Mouse (Mus musculus): ENCODE data around the gene Tas1r2.
A peak's percentile ranks its signal among the peaks of the same experiment; 100 is the strongest.

Gene Tas1r2

DNA sequence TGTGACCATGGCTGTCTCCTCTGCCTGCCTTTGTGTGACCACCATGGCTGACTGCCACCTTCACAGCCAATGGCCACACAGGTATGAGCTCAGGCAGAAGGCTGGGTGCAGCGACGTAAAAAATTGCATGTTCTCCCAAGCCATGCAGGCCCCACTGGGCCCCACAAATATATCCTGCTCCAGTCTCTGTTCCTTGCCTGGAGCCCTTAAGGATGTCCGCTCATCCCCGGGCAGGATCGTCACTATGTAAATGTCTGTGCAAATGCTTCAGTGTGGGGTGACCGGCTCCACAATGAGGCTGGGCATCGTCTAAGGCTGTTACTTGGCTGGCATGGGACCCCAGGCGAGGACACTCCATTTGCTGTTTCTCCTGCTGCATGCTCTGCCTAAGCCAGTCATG is at the start of gene Tas1r2:
Gene Tas1r2 (plus strand): TSS at position 301 of the 400 bp plus-strand sequence.
- no peak for DNase-seq

DNA sequence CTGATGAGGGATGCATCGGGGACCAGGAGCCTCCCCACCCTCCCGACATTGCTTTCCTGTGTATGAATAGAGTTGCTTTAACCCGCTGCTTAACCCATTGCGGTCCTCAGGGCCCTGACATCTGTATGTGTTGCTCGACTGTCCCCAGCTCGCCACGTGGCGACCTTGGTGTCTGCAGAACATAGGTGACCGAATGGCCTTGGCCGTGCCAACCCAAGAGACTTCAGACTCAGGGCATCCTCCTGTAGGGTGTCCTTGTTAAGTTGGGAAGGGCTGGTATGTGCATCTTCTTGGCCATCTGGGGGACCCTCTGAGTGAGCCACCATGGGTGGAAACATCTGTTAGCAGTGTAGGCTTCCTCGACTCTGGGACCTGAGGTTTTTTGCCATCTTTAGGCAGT is 48.1 kb upstream of the Tas1r2 start:
- DNase-seq, result no peak

DNA sequence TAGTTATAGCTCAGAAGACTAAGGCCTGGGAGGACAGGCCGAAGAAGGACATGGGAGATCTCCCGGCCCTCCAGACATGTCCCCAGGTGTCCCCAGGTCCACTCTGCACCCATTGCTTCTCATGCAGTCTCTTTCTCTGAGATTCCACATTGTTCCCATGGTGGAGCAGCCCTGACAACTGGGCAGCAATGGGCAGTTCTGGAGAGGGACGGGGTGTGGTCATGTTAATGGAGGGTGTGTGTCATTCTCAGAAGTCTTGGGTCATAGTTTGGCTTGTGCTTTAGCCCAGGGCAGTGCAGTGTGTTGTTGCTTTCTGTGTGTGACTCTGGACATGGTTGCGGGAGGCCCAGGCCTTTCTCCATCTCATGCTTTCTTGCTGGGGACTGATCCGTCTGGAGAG is 46.6 kb upstream of the Tas1r2 start:
- no peak for DNase-seq

DNA sequence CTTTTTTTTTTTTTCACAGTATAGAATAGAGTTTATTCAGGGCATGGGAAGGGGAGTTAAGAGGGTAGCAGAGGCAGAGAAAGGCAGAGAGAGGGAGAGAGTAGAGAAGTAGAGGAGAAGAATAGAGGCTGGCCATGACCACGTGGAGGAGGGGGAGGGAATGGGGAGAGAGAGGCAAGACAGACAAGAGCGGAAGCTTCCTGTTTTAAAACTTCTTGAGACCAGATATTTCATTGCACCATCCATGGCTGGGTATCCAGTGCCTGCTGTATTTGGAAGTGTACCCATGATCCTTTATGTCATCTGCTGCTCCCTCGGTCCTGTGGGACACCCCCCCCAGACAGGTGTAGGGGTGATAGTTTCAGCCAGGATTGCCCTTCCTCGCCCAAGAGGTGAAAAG is 44.4 kb upstream of the Tas1r2 start:
- no peak for DNase-seq

GRCm38 (mm10) chr4:139610954-139611353 is 42.4 kb upstream of the Tas1r2 start:
- DNase-seq, result no peak

- DNase-seq, result peak; percentile 80
These were observed 41.8 kb upstream of the Tas1r2 start for GRCm38 (mm10) chr4:139611542-139611953.

DNA sequence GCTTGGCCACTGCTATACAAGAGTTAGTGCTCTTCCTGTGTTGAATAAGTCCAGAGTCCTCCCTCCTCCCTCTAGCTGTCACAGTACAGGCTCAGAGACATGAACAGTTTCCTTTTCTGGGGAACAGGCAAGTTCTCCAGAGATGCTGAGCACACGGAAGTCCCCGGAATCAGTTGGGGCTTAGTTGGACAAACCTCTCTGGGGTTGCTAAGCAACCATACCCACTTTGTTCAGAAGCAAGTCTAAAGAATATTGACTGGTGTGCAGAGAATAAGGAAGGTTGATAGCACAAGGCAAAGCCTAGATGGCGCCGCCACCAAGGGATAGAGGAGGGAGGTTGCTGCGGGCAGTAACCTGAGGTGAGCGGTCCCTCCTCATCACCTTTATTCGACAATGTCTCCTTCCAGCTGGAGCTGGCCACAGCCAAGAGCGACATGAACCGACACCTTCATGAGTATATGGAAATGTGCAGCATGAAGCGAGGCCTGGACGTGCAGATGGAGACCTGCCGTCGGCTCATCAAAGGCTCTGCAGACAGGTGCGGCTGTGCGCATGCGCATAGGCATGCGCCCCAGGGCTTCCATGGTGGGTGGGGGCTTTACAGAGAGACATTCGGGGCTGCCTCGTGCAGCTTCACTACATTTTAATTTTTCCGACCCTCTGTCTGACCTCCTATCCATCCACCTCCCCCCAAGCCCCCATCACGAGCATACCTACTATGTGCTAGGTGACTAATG is 38.6 kb upstream of the Tas1r2 start:
- DNase-seq, result no peak

GRCm38 (mm10) chr4:139616276-139617000 is 36.9 kb upstream of the Tas1r2 start:
- peak; percentile 77 for DNase-seq

DNA sequence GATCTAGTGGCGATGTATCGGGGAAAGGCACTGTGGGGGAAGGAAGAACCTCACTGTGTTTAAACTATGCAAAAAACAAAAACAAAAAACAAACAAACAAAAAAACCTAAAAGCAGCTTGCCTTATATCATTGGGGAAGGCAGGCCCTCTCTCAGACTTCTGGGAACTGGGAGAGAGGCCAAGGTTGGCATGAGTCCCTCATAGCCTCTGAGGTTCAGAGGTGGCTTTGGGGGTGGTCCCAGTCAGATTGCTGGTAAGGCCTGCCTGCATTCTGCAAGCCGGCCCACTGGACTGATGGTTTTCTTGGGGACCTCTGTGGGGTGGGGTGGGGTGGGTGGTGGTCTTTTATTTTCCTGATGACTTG is 36.4 kb upstream of the Tas1r2 start:
- DNase-seq, result no peak

- DNase-seq, result no peak
These were observed 33.6 kb upstream of the Tas1r2 start for GRCm38 (mm10) chr4:139619765-139620164.

- peak; percentile 85 for DNase-seq
These were observed 30.7 kb upstream of the Tas1r2 start, which contains the start of gene Aldh4a1 for GRCm38 (mm10) chr4:139622373-139623282. TSS of gene Aldh4a1 (plus strand) at chr4:139622866.

DNA sequence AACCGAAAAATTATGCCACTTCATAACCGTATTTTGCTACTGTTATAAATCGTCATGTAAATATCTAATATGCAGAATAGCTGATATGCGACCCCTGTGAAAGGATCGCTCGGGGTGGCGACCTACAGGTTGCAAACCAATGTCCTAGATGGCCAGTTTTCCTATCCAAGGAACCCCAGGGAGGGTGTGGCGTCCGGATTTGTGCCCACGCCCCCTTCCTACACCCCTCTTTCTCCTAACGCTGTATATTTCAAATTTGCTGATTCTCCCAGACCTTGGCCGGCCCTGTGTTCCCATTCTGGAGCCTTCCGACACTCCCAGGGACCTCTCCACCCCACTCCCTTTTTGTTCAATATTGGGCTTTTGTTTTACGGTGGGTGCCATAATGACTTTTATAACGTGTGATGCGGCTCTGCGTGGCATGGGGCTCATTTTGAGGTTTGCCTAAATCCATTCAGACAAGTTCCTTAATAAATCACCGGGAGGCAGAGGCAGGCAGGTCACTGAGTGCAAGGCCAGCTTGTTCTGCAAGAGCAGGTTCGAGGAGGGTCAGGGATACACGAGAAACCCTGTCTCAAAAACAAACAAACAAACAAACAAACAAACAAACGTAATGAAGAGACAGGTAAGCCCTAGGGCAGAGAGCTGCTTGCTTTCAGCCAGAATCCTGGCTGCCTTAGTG is 29.8 kb upstream of the Tas1r2 start:
- DNase-seq, result no peak

- DNase-seq, result no peak
These were observed 29.2 kb upstream of the Tas1r2 start for GRCm38 (mm10) chr4:139624116-139624489.

GRCm38 (mm10) chr4:139624706-139625105 is 28.6 kb upstream of the Tas1r2 start:
- no peak for DNase-seq

DNA sequence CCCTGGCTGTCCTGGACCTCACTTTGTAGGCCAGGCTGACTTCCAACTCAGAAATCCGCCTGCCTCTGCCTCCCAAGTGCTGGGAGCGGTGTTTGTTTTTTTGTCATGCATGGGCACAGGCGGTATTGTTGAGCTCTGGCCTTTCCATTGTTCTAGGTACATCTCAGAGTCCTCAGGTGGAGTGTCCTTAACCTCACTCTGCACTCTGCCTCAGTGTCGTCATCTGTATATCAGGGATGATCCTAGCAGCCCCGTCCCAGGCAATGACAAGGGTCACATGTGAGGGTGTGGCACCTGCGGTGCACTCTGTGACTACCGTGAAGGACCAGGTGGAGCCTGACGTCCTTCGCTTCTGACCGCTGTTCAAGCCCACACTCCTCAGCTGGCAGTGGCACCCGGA is 26.0 kb upstream of the Tas1r2 start:
- no peak for DNase-seq

GRCm38 (mm10) chr4:139630171-139630570 is 23.2 kb upstream of the Tas1r2 start:
- no peak for DNase-seq

DNA sequence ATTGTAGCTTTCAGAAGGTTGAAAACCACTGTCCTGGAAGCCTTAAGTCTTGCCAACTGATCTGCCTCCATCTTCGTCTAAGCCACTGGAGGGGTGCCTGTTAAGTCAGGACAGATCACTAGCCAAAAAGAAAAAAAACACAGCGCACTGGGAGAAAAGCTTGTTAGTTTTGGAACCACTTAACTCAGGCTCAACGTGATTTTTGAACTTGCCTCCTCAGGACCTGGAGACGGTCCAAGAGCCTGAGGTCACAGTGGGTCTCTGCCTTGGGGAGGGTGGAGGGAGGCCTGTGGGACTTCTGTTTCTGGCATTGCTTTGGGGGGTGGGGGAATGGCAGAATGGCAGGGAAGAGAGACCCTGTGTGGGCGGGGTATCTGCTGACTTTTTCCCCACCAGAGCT is 22.2 kb upstream of the Tas1r2 start:
- DNase-seq, result no peak

DNA sequence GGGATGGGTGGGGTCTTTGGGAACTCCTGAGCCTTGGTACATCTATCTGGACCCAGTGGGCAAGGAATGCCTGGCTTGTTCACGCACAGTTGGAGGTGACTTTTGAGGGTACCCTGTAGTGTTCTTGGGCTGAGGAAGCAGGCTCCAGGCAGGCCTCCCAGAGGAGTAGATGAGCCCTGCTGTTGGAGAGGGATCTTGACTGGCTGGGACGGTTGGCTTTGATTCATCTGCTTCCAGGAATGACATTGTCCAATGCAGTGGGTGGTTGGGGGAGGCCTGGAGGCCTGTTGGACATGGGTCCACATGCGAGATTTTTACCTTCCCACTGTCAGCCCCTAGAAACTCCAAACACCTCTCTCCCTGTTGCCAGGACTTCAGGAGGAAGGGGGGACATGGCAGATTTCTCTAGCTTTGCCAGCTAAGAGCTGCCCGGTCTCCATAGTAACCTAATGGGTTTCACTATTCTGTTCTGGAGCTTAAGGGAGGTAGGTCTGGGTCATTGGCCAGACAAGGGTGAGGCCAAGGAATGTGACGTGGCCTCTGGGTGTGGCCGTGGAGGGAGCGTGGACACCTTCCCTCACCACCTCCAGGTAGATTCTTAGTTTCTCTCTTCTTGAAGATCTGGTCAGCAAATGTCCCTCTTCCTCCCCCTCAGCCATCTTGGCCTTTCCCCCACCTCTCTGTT is 21.6 kb upstream of the Tas1r2 start:
- DNase-seq, result no peak

DNA sequence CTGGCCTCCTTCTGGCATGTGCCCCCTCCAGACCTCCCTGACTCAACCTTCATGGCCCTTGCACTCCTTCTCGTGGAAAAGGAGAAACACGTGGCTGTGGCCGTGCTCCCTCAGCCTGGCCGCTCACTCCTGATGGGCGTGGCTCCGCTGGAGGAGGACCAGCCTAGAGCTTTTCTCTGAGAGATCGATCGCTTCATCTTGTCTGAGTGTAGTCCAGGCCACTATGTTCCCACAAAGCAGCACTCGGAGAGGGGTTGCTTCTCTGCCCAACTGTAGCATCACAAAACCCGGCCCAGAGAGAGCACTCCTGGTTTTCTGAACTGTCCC is 21.1 kb upstream of the Tas1r2 start:
- DNase-seq, result no peak

DNA sequence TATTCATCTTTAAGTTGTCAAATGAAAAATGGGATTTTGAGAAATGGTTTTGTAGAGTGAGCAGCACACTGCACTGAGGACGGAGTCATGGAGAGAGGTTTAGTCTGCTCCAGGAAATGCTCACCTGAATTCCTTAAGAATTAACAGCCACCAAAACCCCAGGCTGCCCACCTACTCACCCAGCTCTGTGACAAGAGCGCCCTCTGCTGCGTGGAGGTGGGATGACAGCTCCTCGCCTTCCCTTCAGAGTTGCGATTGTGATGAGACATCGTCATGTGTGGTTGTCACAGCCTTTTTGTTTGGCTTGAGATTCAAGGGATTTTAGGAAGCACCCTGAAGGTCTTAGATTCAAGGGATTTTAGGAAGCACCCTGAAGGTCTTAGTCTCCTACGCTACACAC is 17.0 kb upstream of the Tas1r2 start:
- peak; percentile 68 for DNase-seq

- no peak for DNase-seq
These were observed 15.5 kb upstream of the Tas1r2 start for GRCm38 (mm10) chr4:139637847-139638246.

DNA sequence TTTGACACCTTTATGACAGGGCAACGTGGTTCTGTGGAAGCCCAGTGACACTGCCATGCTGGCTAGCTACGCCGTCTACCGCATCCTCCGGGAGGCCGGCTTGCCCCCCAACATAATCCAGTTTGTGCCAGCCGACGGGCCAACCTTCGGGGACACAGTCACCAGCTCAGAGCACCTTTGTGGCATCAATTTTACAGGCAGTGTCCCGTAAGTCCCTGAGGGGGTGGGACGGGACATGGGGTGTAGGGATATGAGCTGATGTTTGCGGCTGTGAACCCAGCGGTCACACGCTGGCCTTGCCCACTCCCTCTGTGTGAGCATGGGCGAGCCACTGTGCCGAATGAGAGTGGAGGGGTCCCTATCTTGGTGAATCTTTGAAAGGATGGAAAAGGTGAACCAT is 15.0 kb upstream of the Tas1r2 start:
- DNase-seq, result no peak

Measured in thymus, postnatal 25 days (tissue).